Mouse (Mus musculus): ENCODE data around the gene Nek8.

Gene Nek8

DNA sequence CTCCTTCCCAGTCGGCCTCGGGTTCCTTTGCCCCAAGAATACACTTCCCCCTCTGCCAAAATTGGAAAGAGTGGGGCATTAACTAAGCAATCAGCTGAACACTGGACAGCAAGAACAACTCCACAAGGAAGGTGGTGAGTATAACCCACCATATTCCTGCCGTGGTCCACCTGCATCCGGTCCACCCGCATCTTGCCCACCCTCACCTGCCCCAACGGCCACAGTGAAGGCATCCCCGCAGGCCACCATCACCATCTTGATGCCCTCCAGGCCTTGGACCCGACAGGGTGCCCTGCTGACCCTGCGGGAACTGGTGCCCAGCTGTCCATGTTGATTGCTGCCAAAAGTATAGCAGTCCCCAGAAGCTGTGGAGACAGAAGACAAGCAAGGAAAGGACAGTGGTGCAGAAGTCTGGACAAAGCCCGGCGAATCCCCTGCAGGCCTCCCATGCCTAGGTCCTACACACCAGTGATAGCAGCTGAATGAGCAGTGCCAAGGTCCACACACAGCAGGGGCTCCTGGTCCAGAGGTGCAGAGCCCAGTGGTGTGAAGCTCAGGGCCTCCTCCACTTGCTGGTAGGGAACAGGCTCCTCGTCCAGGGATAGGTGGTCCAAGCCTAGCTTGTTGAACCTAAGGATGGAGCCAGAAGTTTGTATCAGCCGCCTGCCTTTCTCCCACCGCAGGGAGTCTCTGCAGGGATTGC is 9.1 kb downstream of the Nek8 start:
- peak in 1 of 2 experiments; percentile 62 for DNase-seq (ENCODE audit: low spot score in 2 of 2)

DNA sequence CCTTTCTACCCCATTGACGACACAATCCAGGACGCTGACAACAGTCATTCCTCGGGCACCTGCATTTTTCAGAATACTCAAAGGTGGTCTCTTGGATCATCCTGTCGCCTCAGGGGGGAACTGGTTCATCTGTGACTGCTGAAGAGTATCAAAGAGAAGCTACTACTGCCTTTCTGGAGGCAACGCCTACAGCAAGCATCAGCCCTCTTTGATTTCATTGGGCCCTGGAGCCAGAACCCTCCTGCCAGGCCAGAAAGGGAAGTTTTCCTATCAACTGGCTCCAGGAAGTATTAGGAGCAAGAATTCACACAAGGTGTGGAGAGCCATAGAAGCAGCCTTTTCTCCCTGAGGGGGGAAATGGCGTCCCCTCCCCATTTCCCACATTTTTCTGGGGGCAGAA is 9.8 kb downstream of the Nek8 start:
- no peak for DNase-seq (ENCODE audit: low spot score in 2 of 2)

GRCm38 (mm10) chr11:78166161-78166560 is 10.3 kb downstream of the Nek8 start:
- DNase-seq (ENCODE audit: low spot score in 2 of 2): no peak

DNA sequence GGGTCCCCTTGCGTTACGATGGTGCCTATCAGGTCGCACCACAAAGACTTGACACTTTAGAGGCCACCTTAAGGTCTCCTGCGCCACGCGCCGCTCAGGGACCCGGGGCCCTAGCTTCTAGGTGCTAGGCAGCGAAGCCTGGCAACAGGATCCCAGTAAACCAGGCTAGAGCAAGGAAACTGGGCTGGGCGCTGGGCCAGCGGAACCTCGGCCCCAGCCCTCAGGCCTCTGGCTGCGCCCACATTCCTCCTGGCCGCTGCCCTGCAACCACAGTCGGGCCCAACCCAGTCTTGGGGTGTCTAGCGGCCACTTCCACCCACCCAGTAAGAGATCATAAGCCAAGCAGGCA is 10.7 kb downstream of the Nek8 start:
- DNase-seq (ENCODE audit: low spot score in 2 of 2): no peak

DNA sequence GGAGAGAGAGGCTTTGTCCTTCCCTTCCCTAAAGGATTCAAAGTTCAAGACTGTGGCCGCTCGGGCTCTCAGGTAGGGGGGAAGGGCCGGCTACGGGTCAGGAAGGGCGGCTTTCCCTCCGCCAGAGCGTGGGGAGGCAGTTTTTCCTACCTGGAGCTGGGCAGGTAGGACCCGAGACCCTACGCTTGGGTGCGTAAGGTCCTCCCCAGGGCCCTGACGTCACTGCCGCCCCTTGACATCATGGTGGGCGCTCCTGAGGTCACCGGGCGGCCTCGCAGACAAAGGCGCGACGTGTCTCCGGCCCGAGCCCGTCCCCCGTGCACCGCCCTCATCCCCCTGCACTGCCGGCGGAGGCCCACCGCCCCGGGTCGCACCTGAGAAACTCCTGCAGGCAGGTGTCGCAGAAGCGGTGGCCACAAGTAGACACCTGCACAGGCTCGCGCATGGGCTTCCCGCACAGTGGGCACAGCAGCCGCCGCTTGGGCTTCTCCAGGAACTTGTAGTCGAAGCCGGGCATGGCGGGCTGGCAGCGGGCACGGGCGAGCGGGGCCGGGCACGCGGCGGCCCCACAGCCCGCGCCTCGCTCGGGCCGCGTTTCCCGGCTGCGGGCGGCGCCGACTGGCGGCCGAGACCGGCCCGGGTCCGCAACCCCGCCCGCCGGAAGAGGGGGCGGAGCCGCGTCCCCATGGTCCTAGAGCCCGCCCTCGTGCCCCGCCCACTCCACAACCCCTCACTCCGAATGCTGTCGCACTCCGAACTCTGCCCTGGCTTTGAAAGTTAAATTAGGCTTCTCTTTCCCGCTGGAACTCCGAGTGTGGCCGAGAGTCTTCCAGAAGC is 11.3 kb downstream of the Nek8 start, which contains the start of gene Traf4:
Gene Traf4, minus strand, starts transcription at position 666 of the 837 bp plus-strand sequence.
- DNase-seq (ENCODE audit: low spot score in 2 of 2): peak; percentile 82 to 92

DNA sequence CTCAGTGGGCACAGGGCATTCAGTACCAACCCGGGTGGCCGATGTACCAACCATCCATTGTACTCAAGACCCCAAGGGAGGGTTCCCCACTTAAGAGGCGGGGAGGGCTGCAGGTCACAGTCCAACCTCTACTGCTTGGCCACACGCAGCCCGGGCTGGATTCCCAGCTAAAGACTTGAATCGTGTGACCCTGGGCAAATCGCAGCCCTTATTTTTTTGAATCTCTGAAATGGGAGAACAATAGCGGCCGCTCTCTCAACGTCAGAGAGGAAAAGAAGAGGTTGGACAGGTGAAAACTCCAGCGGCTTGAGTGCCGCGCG is 11.9 kb downstream of the Nek8 start:
- DNase-seq (ENCODE audit: low spot score in 2 of 2): no peak

DNA sequence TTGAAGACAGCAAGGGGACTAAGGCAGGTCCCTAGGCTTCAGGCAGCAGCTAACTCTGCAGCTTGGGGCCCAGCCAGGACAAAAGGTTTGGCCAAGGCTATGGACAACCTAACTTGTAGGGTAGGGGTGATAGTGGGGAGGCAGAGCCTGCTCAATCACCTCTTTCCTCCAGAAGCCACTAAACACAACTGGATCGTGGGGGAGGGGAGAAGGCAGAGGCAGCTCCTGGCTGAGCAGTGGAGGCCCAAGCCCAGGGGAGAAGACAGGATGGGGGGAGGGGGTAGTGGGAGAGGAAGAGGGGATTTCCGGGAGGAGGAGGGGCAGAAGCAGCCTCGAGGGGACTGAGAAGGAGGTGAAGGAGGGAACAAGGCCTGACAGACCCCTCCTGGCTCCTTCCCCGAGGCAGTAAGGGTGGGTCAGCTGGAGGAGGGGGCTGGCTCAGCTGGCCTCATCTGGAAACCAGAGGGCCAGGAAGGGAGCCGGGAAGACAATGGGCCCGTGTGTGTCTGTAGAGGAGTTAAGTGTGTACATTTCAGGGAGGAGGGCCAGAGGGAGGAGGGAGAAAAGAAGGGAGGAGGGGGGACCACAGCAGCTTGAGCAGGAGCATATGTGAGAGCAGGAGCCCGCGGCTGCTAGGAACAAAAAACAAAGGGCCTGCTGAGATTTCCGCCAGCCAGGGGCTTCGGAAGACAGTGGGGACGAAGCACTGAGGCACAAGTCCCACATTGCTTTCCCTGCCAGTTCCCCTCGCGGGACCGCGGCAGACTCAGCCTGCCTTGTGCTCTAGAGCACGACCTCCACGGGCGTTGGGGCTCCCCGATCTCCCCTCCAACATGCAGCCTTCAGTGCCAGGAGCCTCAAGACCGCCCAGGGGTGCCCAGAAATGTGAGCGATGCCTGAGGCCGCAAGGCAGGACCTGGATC is 12.5 kb downstream of the Nek8 start:
- DNase-seq (ENCODE audit: low spot score in 2 of 2): peak; percentile 38 to 77

- no peak for DNase-seq (ENCODE audit: low spot score in 2 of 2)
Measured at GRCm38 (mm10) chr11:78163045-78163444, 13.4 kb downstream of the Nek8 start.

DNA sequence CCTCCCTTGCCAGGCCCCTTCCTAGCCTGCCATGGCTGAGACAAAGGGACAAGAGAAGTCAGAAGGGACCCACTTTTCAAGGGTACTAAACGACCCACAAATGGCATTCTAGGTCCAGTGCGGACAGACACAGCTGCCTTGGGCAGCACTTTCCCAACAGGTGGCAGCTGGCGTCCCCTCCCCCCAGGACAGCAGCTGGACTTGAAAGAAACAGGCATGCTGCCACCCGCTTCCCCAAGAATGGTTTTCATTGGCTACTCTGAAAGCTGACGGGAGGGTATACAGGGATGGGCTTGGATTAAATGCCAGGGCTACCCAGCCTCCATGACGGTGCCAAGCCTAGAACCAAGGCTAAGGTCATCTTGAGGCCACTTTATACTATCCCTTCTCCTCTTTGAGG is 14.0 kb downstream of the Nek8 start:
- no peak for DNase-seq (ENCODE audit: low spot score in 2 of 2)

GRCm38 (mm10) chr11:78161968-78162367 is 14.5 kb downstream of the Nek8 start:
- DNase-seq (ENCODE audit: low spot score in 2 of 2): no peak

- no peak for DNase-seq (ENCODE audit: low spot score in 2 of 2)
Measured at GRCm38 (mm10) chr11:78161169-78161568, 15.3 kb downstream of the Nek8 start.

GRCm38 (mm10) chr11:78160675-78161074 is 15.8 kb downstream of the Nek8 start:
- DNase-seq (ENCODE audit: low spot score in 2 of 2): no peak

GRCm38 (mm10) chr11:78160171-78160570 is 16.3 kb downstream of the Nek8 start:
- no peak for DNase-seq (ENCODE audit: low spot score in 2 of 2)

GRCm38 (mm10) chr11:78159557-78159956 is 16.9 kb downstream of the Nek8 start:
- no peak for DNase-seq (ENCODE audit: low spot score in 2 of 2)

- peak; percentile 88 to 90 for DNase-seq (ENCODE audit: low spot score in 2 of 2)
Measured at GRCm38 (mm10) chr11:78159096-78159495, 17.4 kb downstream of the Nek8 start.

DNA sequence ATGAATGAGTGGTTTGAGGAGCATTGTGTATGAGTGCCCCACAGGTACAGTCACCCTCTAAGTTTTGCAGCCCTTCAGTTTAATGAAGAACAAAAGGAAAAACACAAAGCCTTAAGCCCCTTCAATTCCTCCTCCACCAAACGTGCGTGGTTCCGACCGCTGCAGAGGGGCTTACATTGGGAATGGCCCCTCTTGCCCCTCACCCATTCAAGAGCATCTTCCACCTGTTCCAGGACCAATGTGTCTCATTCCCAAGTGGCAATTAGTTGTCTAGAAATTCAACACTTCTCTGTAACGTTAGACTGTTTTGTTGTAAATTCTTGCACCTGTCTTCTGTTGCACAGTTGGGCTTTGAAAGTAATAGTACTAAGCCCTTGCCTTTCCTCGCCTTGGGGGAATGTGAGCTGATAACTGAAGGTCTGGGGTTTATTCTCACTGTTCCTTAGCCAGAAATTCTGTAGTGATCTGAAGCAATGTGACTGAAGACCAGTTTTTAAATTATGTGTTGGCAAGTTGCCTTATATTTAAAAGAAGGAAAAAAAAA is 20.2 kb downstream of the Nek8 start:
- no peak for DNase-seq (ENCODE audit: low spot score in 2 of 2)

DNA sequence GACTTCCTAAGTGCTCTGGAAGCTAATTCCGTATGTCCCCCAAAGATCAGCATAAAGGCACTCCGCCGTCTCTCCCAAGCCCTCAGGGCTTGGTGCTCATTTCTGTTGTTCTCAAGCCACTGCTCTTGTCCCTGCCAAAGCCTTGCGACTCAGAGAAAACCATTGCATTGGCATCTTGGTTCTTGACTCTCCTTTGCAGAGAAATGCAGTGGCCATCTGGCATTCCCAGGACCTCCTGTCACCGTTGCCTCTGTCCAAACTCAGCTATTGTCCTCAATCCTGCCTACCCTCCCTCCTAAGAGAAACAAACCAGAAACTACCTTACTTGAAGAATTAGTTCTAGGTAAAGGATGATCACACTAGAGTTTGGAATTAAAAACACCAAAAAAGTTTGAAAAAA is 20.8 kb downstream of the Nek8 start:
- no peak for DNase-seq (ENCODE audit: low spot score in 2 of 2)

- no peak for DNase-seq (ENCODE audit: low spot score in 2 of 2)
Measured at GRCm38 (mm10) chr11:78153778-78154177, 22.7 kb downstream of the Nek8 start.

DNA sequence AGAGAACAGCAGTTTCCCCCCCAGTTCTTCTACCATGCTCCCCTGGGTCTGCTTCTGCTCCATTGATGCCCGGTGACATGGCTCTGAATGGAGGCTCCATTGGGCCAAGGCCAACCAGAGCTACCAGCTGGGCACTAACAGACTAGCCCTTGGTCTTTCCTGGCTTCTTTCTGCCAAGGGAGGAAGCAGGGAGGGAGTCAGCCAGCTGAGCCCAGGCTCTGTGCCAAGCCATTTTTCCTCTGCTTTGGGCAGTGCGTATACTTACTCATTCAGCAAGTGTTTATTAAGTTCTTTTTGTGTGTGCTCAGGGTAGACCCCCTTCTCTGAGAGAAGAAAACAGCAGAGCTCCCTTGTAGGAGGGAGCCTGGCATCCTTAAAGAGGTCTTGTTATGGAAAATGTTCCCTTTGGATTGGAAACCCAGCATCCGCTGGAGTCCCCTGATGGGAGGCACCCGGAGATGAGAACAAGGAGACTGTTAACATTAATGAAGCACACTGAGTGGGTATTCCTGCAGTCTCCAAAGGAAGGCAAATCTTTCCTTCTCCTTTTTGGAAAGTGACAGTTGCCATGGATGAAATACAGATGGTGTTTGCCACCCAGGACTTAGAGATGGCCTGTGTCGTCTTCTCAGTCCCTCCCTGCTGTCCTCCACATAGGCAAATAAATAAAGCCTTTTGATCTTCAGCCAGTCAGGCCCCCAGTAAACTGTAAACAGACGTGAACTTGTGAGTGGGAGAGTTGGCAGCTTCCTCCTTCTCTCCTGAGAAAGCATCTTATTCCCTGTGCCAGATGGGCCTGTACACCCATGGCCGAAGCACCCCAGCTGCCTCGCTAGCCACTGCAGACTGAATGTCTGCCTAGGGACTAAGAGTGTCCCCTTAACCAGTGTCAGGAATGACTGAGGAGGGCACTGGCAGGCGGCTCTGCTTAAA is 23.9 kb downstream of the Nek8 start:
- DNase-seq (ENCODE audit: low spot score in 2 of 2): no peak

DNA sequence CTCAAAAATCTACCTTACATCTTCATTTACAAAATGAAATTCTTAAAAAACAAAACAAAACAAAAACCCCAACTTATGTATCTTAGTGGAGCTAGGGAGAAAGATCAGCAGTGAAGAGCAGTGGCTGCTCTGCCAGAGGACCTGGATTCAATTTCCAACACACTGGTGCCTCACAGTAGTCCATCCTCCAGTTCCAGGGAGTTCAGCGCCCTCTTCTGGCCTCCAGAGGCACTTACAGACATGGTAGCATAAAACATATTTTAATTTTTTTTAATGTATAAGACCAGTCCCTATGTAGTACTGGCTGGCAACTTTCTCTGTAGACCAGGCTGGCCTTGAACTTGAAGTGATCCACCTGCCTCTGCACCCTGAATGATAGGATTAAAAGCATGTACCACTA is 25.3 kb downstream of the Nek8 start:
- peak; percentile 56 to 76 for DNase-seq (ENCODE audit: low spot score in 2 of 2)
